Mouse (Mus musculus): ENCODE results near the gene Cwc22.

Gene Cwc22

DNA sequence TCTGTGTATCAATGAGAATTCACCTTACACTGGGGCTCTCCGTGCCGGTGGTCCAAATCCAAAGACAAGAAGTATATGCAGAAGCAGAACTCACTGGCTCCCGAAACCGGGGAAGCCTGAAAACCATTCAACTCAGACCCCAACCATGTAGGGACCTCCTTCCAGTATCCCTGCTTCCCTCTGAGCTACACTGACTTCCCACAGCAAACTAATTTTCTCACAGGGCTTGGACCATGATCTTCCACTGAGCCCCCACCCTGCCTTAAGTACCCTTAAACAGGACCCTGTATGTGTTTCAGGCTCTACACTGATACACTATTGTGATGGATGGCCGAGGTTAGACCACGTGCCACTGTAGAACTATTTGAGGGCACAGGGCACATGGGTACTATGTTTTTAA, 56.2 kb downstream of the Cwc22 start:
- no peaks in the 10 kb centered on the region for H3K27me3 ChIP-seq (ENCODE audit: control insufficient read depth, insufficient read depth, low read length, poor library complexity, severe bottlenecking)
- no peak for DNase-seq (ENCODE audit: low read depth, low spot score)
- H3K36me3 ChIP-seq (ENCODE audit: control insufficient read depth, insufficient read depth, low read length, poor library complexity, severe bottlenecking): no peaks in the 10 kb centered on the region

DNA sequence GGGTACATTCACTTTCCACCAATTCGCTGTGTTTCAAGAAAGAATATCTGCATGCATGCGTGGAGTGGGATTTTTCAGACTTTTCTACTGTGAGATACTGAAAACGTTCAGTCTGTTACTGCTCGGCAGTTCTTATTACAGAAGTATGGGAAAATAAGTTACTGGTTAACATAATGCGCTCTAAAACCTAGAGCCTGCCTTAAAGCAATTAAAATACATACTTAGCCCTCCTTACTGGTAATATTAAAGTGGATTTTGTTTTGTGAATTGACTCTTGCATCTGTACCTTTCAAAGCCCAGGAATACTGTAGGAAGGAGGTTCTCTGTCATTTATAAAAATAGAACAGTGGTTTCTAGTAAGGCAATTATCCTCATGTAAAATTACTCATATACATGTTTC, 56.8 kb downstream of the Cwc22 start:
- no peaks in the 10 kb centered on the region for H3K27me3 ChIP-seq (ENCODE audit: control insufficient read depth, insufficient read depth, low read length, poor library complexity, severe bottlenecking)
- no peaks in the 10 kb centered on the region for H3K36me3 ChIP-seq (ENCODE audit: control insufficient read depth, insufficient read depth, low read length, poor library complexity, severe bottlenecking)
- DNase-seq (ENCODE audit: low read depth, low spot score): no peak

DNA sequence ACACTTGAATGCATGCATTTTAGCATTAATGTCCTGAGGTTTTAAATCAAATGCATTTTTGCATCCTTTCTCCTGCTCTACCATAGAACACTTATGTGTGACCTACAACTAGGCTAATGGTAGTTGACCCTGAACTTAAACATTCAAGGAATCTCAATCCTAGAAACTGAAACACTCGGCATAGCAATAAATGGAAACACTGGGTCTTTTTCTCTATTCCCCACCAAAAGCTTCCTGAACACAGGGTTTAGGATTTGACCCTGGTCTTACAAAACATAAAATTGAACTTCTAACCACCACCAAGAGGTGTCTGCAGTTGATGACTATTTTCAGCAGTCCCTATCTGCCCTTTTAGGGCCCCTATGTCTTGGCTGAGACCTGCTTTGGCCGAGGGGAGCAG, 57.3 kb downstream of the Cwc22 start:
- no peaks in the 10 kb centered on the region for H3K27me3 ChIP-seq (ENCODE audit: control insufficient read depth, insufficient read depth, low read length, poor library complexity, severe bottlenecking)
- no peak for DNase-seq (ENCODE audit: low read depth, low spot score)

DNA sequence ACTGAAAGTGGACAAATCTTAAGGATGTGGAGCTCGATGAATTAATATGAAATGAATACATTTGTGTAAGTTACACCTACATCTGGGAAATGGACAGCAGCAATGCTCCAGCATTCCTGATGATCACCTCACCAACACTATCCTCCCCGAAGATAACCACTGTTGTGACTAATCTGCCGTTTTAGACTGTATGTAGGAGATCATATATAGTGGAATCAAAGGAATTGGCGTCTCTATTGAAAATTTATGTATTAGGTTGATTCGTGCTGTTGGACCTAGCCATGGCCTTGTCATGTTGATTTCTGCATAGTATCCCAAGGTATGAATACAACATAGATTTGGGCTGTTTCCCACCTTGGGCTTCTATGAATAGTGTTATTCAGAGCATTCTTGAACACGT, 58.1 kb downstream of the Cwc22 start:
- H3K27me3 ChIP-seq (ENCODE audit: control insufficient read depth, insufficient read depth, low read length, poor library complexity, severe bottlenecking): no peaks in the 10 kb centered on the region
- no peak for DNase-seq (ENCODE audit: low read depth, low spot score)

More for the DNA sequence above, 57.3 kb downstream of the Cwc22 start:
- no peaks in the 10 kb centered on the region for H3K36me3 ChIP-seq (ENCODE audit: control insufficient read depth, insufficient read depth, low read length, poor library complexity, severe bottlenecking)

DNA sequence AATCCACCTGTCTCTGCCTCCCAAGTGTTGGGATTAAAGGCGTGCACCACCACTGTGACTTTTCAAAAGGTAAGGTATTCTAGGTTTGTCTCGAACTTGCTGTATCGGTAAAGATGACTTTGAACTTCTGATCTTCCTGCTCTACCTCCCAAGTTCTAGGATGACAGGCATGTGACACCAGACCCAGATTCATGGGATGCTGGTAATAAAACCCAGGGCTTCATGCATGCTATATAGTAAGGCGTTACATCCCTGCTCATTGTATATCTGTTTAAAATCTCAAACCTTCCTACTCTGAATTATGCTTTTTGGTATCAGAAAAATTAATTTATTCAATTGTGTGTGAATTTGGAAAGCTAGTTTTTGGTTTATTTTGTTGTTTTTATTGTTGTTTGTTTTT, 59.0 kb downstream of the Cwc22 start:
- no peak for DNase-seq (ENCODE audit: low read depth, low spot score)
- Histone ChIP-seq H3K27me3 (ENCODE audit: control insufficient read depth, insufficient read depth, low read length, poor library complexity, severe bottlenecking) (no peaks in the 10 kb centered on the region), H3K36me3 (ENCODE audit: control insufficient read depth, insufficient read depth, low read length, poor library complexity, severe bottlenecking) (no peaks in the 10 kb centered on the region)

More for the DNA sequence above, 58.1 kb downstream of the Cwc22 start:
- H3K36me3 ChIP-seq (ENCODE audit: control insufficient read depth, insufficient read depth, low read length, poor library complexity, severe bottlenecking): no peaks in the 10 kb centered on the region

DNA sequence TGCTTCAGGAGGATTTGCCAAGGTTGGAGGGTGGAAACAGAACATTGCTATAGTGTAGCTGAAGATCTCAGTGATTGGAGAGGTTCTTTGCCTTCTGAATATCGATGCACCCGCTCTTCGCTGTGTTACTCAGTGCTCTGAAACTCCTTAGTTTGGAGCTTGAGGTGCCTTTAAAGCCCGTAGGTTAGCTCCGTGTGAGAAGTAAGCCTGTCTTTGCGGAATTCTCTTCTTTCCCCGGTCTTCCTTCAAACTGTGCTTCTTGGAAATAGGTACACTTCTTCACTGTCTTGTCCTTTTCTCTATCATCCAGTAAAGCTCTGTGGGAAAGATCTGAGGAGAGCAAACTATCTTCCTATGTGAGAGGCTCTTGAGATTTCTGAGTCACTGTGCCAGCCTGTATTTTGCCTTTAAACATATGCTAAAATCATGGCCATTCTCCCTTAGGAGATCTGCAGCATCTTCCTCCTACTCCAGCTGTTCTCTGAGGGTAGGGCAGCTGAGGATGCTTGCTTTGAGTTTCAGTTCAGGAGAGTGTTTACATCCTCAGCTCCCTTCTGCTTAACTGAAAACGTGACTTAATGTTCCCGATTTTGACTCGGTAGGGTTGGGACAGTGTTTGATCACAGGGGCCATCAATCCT, 60.6 kb downstream of the Cwc22 start:
- no peak for DNase-seq (ENCODE audit: low read depth, low spot score)
- H3K27me3 ChIP-seq (ENCODE audit: control insufficient read depth, insufficient read depth, low read length, poor library complexity, severe bottlenecking): no peaks in the 10 kb centered on the region
- H3K36me3 ChIP-seq (ENCODE audit: control insufficient read depth, insufficient read depth, low read length, poor library complexity, severe bottlenecking): no peaks in the 10 kb centered on the region

DNA sequence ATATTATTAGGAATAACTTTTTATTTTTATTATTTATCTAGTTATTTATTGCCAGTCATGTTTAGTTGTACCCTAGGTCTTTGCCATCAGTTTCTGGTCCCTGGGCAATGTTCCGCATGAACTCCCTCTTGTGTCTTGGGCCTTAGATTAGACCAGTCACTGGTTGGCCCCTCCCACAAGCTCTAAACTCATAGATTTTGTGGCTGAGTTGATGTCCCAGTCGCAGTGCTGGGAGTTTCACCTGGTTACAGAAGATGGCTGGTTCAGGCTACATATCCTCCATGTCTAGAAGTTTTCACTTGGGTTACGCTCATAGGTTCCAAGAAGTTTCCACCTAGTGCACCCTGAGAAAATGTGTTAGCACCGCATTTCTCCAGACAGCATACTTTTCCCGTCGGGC, 61.1 kb downstream of the Cwc22 start:
- Histone ChIP-seq H3K27me3 (ENCODE audit: control insufficient read depth, insufficient read depth, low read length, poor library complexity, severe bottlenecking) (no peaks in the 10 kb centered on the region), H3K36me3 (ENCODE audit: control insufficient read depth, insufficient read depth, low read length, poor library complexity, severe bottlenecking) (no peaks in the 10 kb centered on the region)
- DNase-seq (ENCODE audit: low read depth, low spot score): no peak

DNA sequence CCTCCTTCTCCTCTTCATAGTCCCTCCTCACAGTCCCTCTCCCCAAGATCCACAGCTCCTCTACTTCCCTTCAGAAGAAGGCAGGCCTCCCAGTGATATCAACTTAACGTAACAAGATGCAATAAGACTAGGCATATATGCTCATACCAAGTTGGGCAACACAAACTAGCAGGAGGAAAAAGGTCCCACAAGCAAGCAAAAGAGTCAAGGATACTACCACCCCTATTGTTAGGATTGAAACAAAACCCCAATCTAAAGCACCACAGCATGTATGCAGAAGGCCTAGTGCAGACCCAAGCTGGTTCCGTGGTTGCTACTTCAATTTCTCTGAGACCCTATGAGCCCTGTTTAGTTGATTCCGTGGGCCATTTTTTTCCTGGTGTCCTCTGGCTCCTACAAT, 61.7 kb downstream of the Cwc22 start:
- Histone ChIP-seq H3K27me3 (ENCODE audit: control insufficient read depth, insufficient read depth, low read length, poor library complexity, severe bottlenecking) (no peaks in the 10 kb centered on the region), H3K36me3 (ENCODE audit: control insufficient read depth, insufficient read depth, low read length, poor library complexity, severe bottlenecking) (no peaks in the 10 kb centered on the region)
- no peak for DNase-seq (ENCODE audit: low read depth, low spot score)

DNA sequence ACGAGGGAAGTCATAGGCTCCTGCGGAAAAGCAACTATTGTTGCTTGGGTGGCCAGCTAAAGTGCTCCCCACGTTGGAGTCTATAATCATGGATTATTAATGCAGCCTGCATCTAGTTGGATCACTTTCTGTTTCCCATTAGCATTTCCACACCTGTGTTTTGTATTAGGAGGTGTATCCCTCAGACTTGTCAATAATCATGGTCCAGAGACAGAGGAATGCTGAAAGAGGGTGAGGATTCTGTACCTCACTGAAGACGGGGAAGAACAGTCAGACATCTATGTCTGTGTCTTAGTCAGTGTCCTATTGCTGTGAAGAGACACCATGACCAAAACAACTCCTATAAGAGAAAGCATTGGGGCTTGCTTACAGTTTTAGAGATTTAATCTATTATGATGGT, 63.2 kb downstream of the Cwc22 start:
- H3K36me3 ChIP-seq (ENCODE audit: control insufficient read depth, insufficient read depth, low read length, poor library complexity, severe bottlenecking): no peaks in the 10 kb centered on the region
- H3K27me3 ChIP-seq (ENCODE audit: control insufficient read depth, insufficient read depth, low read length, poor library complexity, severe bottlenecking): no peaks in the 10 kb centered on the region
- no peak for DNase-seq (ENCODE audit: low read depth, low spot score)

DNA sequence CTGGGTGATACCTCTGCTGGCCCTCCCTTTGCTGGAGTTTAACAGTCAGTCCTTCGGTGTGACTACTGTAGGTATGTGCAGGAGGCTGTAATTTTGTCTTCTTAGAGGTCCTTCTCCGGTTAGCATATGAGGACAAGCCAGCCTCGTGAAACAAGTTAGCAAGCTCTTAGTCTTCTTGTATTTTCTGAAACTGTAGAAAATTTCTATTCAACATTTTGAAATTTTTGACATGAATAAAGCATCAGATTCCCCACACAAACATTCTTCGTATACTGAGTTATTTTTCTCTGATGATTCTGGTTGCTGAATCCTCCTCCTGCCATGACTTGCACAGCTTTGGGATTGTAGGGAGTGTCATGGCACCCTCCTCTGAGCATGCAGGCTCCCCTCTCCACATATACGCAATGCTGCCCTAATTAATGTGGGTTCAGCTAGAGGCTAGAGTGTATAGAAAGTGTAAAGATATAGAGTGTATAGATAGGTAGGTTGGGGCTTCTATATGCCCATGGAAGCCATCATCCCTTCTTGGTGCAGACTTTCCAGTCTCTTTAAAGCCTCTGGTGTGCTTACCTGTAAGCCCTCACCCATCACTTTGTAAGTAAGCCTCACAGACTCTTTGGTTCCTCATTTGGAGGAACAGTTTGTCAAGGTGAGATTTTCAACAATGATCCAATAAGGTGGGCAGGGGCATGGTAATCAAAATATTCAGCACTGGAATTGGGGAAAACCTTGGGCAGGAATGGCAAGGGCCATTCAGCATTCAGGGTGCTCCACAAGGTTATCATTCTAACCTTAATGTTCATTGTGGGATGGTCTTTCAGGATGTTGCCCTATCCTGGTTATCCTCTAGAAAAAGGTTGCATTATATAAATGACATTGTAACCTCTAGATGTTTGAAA, 64.6 kb downstream of the Cwc22 start:
- no peaks in the 10 kb centered on the region for H3K36me3 ChIP-seq (ENCODE audit: control insufficient read depth, insufficient read depth, low read length, poor library complexity, severe bottlenecking)
- no peaks in the 10 kb centered on the region for H3K27me3 ChIP-seq (ENCODE audit: control insufficient read depth, insufficient read depth, low read length, poor library complexity, severe bottlenecking)
- DNase-seq (ENCODE audit: low read depth, low spot score): no peak

DNA sequence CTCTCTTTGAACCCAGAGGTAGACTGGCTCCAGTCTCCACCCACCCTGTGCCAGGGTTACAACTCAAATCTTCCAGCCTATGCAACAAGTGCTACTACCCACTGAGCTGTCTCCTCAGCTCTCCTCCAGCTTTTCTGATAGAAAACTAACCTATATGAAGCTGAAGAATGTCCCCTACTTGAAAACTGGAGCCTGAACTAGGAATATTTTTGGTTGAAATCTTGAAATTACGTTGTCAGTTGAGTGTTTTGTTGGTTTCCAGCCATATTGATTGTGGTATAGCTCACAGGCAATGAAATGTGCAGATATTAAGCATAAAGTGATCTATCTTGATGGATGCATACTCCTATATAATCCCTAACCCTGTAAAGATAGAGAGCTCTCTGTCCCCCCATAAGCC, 65.8 kb downstream of the Cwc22 start:
- Histone ChIP-seq H3K36me3 (ENCODE audit: control insufficient read depth, insufficient read depth, low read length, poor library complexity, severe bottlenecking) (no peaks in the 10 kb centered on the region), H3K27me3 (ENCODE audit: control insufficient read depth, insufficient read depth, low read length, poor library complexity, severe bottlenecking) (no peaks in the 10 kb centered on the region)
- DNase-seq (ENCODE audit: low read depth, low spot score): no peak

DNA sequence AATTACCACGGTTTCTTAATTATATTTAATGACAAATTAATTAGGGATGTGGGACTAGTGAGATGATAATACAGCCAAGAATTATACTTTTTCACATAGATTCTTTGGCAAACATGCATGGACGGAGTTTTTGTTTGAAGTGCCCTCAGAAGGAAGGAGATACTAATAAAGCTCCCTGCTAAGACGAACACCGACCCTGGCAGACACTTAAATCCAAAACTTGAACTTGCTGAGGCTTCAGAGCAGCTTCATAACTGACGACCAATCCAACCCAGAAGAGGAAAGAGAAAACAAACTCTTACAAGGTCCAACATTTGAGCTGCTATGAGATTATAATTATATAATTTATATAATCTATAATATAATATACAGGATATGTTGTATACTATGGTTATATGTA, 66.4 kb downstream of the Cwc22 start:
- no peaks in the 10 kb centered on the region for H3K36me3 ChIP-seq (ENCODE audit: control insufficient read depth, insufficient read depth, low read length, poor library complexity, severe bottlenecking)
- DNase-seq (ENCODE audit: low read depth, low spot score): no peak
- no peaks in the 10 kb centered on the region for H3K27me3 ChIP-seq (ENCODE audit: control insufficient read depth, insufficient read depth, low read length, poor library complexity, severe bottlenecking)

DNA sequence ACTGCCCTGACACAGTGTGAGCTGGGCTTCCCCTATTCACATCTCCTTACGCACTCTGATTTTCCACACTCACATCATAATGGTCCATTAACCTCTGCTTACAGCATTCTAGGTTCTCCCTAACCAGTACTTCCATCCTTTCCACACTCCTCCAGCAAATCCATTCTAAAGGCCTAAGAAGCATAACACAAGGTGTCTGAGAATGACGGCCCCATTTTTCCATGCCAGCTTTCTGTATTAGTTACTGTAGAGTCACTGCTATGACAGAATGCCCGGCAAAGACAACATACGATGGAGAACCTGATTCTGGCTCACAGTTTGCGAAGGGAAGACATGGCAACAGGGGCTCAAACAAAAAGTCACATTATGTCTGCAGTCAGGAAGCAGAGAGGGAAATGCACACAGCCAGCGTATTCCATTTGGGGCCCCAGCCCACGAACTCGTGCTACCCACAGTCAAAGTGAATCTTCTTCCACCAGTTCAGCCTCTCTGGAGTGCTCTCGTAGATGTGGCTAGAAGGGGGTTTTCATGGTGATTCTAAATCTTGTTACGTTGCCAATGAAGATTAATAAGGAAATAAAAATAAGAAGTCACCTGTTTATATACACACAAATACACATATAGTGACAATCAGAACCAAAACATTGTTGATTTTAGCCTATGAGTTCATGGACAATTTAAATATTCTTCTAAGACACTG, 68.9 kb downstream of the Cwc22 start:
- DNase-seq (ENCODE audit: low read depth, low spot score): no peak
- Histone ChIP-seq H3K36me3 (ENCODE audit: control insufficient read depth, insufficient read depth, low read length, poor library complexity, severe bottlenecking) (no peaks in the 10 kb centered on the region), H3K27me3 (ENCODE audit: control insufficient read depth, insufficient read depth, low read length, poor library complexity, severe bottlenecking) (no peaks in the 10 kb centered on the region)

DNA sequence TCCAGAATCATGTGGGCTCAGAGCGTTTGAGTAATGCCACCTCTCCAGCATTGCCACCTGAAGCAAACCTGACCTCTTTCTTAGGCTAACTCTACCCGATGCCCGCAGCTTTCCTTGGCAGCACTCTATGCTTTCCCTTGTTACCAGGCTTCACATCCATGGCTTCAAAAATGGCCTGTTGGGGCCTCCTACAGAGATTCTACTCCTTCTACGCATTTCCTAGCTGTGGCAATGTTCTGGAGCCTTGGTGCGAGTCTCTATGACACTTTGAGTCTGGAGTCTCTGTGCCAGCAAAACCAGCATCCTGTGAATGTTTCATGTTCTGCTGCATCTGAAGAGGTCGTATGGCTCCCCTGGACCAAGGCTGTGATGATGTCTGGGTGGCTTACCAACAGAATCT, 69.8 kb downstream of the Cwc22 start:
- DNase-seq (ENCODE audit: low read depth, low spot score): no peak
- H3K36me3 ChIP-seq (ENCODE audit: control insufficient read depth, insufficient read depth, low read length, poor library complexity, severe bottlenecking): no peaks in the 10 kb centered on the region
- H3K27me3 ChIP-seq (ENCODE audit: control insufficient read depth, insufficient read depth, low read length, poor library complexity, severe bottlenecking): no peaks in the 10 kb centered on the region

DNA sequence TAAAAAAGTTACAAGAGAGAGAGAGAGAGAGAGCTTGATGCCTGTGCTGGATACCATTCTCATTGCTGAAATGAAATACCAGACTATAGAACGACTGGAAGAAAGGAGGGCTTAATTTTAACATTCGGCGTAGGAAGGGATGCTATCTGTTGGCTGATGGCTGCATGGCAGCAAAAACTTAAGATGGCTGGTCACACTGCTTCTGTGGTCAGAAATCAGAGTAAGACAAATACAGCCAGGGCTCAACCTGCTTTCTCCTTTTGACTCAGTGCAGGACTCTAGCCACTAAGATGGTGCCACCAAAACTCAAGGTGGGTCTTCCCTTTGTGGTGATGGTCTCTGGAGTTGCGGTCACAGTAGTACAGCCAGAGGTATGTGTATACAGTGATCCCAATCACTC, 70.7 kb downstream of the Cwc22 start:
- H3K36me3 ChIP-seq (ENCODE audit: control insufficient read depth, insufficient read depth, low read length, poor library complexity, severe bottlenecking): no peaks in the 10 kb centered on the region
- no peak for DNase-seq (ENCODE audit: low read depth, low spot score)
- no peaks in the 10 kb centered on the region for H3K27me3 ChIP-seq (ENCODE audit: control insufficient read depth, insufficient read depth, low read length, poor library complexity, severe bottlenecking)

All from splenic B cell, adult 2 months (primary cell).